ENCODE assay signal across 8 mouse cellular contexts in the genomic region with DNA sequence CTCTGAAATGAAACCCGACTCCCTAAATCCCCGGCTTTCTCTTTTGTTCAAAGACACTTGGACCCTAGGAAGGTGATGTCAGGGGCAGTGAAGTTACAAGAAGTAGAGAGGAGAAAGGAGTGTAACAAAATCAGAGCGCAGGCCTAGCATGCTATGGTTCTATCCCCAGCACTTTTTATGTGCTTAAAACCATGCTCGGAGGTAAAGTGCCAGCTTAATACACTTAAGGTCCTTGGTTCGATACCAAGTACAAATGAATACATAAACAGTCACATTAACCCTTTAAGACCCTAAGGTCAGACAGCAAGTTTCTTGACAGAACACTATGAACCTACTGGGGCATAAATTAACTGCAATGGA. TPM values are rescaled to one million over a fixed set of nuclear protein-coding genes. Genes with fewer than 3 reads are reported as not detected.
A peak's percentile ranks its signal among the peaks of the same experiment; 100 is the strongest.
DNase-seq lines count a peak whose midpoint lies in the region; ATAC-seq and TF ChIP-seq lines count a peak whose summit lies in the region.

No protein-coding gene starts in this region.

- no peaks in the 10 kb centered on the region for H3K9me3 ChIP-seq in heart, embryonic 15.5 days (replicated peaks)
- H3K9me3 ChIP-seq in hindbrain, embryonic 14.5 days (ENCODE audit: control insufficient read depth, low read length), result no peaks in the 10 kb centered on the region
- no peaks in the 10 kb centered on the region for H3K9me3 ChIP-seq in midbrain, embryonic 13.5 days

- peak overlapping the region; percentile 83 for H3K4me2 ChIP-seq in heart, embryonic 15.5 days
- H3K4me2 ChIP-seq in hindbrain, embryonic 14.5 days (replicated peaks), result peak overlapping the region; percentile 91
- peak overlapping the region; percentile 89 for H3K4me2 ChIP-seq in midbrain, embryonic 13.5 days (replicated peaks)

- WGBS in heart, embryonic 15.5 days, result 7% methylated on average over 5 of the region's 5 CpGs
- WGBS in hindbrain, embryonic 14.5 days, result 4% methylated on average over 5 of the region's 5 CpGs
- 2% methylated on average over 5 of the region's 5 CpGs for WGBS in midbrain, embryonic 13.5 days

- no peaks in the 10 kb centered on the region for H3K36me3 ChIP-seq in heart, embryonic 15.5 days
- H3K36me3 ChIP-seq in hindbrain, embryonic 14.5 days (replicated peaks; ENCODE audit: control insufficient read depth, insufficient read depth), result no peaks in the 10 kb centered on the region
- H3K36me3 ChIP-seq in midbrain, embryonic 13.5 days, result no peaks in the 10 kb centered on the region

- no peak for ATAC-seq in heart, embryonic 15.5 days (replicated peaks; ENCODE audit: insufficient number of reproducible peaks, insufficient read depth, low FRiP score, low read depth)
- ATAC-seq in hindbrain, embryonic 14.5 days (ENCODE audit: low FRiP score), result 0 out of 2 replicates have a peak, but pooled peaks have one; percentile 3
- ATAC-seq in midbrain, embryonic 13.5 days, result peak; percentile 6; the same call in 1 of the 2 replicates

- H3K4me3 ChIP-seq in heart, embryonic 15.5 days, result peak overlapping the region; percentile 91
- H3K4me3 ChIP-seq in bone marrow macrophage, adult 2 months (ENCODE audit: insufficient read depth, low read length), result peak overlapping the region; percentile 56; the same call in 1 of the 2 replicates
- peak overlapping the region; percentile 95 for H3K4me3 ChIP-seq in hindbrain, embryonic 14.5 days (replicated peaks; ENCODE audit: low read length)
- peak overlapping the region; percentile 89 for H3K4me3 ChIP-seq in midbrain, embryonic 13.5 days (replicated peaks)

- DNase-seq in heart, adult 9 months (ENCODE audit: low spot score in 2 of 2), result no peak
- no peak for DNase-seq in hindbrain, embryonic 14.5 days (ENCODE audit: low spot score)
- DNase-seq in natural killer cell, adult 2 months (ENCODE audit: low spot score in 2 of 2), result no peak
- DNase-seq in embryo, embryonic 11 days, result no peak
- no peak for DNase-seq in spleen, postnatal 14 days (ENCODE audit: low spot score in 2 of 2)

- TF ChIP-seq POLR2A in bone marrow macrophage, adult 2 months (IDR thresholded peaks at IDR 0.05; ENCODE audit: borderline replicate concordance, low read depth, low read length), result no peak

- H3K27me3 ChIP-seq in heart, embryonic 15.5 days, result no peaks in the 10 kb centered on the region
- 0 out of 2 replicates have a peak, but pooled peaks cover 3% of the 10 kb centered on the region for H3K27me3 ChIP-seq in hindbrain, embryonic 14.5 days (ENCODE audit: control insufficient read depth, insufficient read depth, low read length)
- H3K27me3 ChIP-seq in midbrain, embryonic 13.5 days, result 0 out of 2 replicates have a peak, but pooled peaks cover 7% of the 10 kb centered on the region

- peak overlapping the region; percentile 90 for H3K9ac ChIP-seq in heart, embryonic 15.5 days
- peak overlapping the region; percentile 88 for H3K9ac ChIP-seq in hindbrain, embryonic 14.5 days
- peak overlapping the region; percentile 91 for H3K9ac ChIP-seq in midbrain, embryonic 13.5 days (replicated peaks)

- peak overlapping the region; percentile 95 for H3K27ac ChIP-seq in heart, embryonic 15.5 days
- H3K27ac ChIP-seq in bone marrow macrophage, adult 2 months (ENCODE audit: insufficient read depth, low read depth, low read length), result no peak overlapping the region
- peak overlapping the region; percentile 87; the same call in 1 of the 2 replicates for H3K27ac ChIP-seq in hindbrain, embryonic 14.5 days
- 0 out of 2 replicates have a peak overlapping the region, but pooled peaks have one; percentile 92 for H3K27ac ChIP-seq in midbrain, embryonic 13.5 days

- no peak for TF ChIP-seq CTCF in bone marrow macrophage, adult 2 months (IDR thresholded peaks at IDR 0.05; ENCODE audit: low read depth, low read length)

- peaks cover 20% of the 10 kb centered on the region for H3K4me1 ChIP-seq in heart, embryonic 15.5 days (replicated peaks)
- H3K4me1 ChIP-seq in bone marrow macrophage, adult 2 months (ENCODE audit: control insufficient read depth, insufficient read depth, low read length), result no peaks in the 10 kb centered on the region
- H3K4me1 ChIP-seq in hindbrain, embryonic 14.5 days (replicated peaks; ENCODE audit: control insufficient read depth, insufficient read depth, low read length), result peaks cover 25% of the 10 kb centered on the region
- H3K4me1 ChIP-seq in midbrain, embryonic 13.5 days (replicated peaks), result peaks cover 34% of the 10 kb centered on the region

RNA-seq across cellular contexts. Expression of a gene that starts 0.5 kb away (rescaled TPM):
- polyA plus RNA-seq in heart, embryonic 15.5 days (2015; fragmentation: Nextera tagmentation; extraction: Ambion mirVana), result 54.8 and 66.2 TPM in 2 replicates
- polyA plus RNA-seq in bone marrow macrophage, adult 2 months (2012; ENCODE audit: insufficient read depth, insufficient read length, missing spikeins), result 0.46 and 0.83 TPM in 2 replicates
- polyA plus RNA-seq in hindbrain, embryonic 14.5 days (2014; fragmentation: Nextera tagmentation; extraction: Ambion mirVana), result 50.9 and 51.3 TPM in 2 replicates
- polyA plus RNA-seq in midbrain, embryonic 13.5 days (2015; fragmentation: Nextera tagmentation; extraction: Ambion mirVana), result 28.6 and 29.2 TPM in 2 replicates

Comparison
In these comparisons a context has a peak if more than half of its experiments do, and no peak if none do; other contexts are left out.
1. RNA of a gene that starts 0.5 kb away (polyA plus RNA-seq): 54.8 to 66.2 TPM in heart, embryonic 15.5 days, 50.9 to 51.3 TPM in hindbrain, embryonic 14.5 days and 28.6 to 29.2 TPM in midbrain, embryonic 13.5 days; 0.46 to 0.83 TPM in bone marrow macrophage, adult 2 months; every median in the first group is over 10 times any median in the second.
2. Peak in every context shown above with its lines, with median percentiles within 50 percentile points of each other: H3K4me2 ChIP-seq, H3K4me3 ChIP-seq and H3K9ac ChIP-seq.